Mouse (Mus musculus): Measurements from ENCODE around the gene Pkp4. TPM values are rescaled to one million over a fixed set of nuclear protein-coding genes. Genes with fewer than 3 reads are reported as not detected.
A peak's percentile ranks its signal among the peaks of the same experiment; 100 is the strongest.

Pkp4 gene
- polyA plus RNA-seq, 1 experiment from 2014 or later: 33.6 TPM

DNA sequence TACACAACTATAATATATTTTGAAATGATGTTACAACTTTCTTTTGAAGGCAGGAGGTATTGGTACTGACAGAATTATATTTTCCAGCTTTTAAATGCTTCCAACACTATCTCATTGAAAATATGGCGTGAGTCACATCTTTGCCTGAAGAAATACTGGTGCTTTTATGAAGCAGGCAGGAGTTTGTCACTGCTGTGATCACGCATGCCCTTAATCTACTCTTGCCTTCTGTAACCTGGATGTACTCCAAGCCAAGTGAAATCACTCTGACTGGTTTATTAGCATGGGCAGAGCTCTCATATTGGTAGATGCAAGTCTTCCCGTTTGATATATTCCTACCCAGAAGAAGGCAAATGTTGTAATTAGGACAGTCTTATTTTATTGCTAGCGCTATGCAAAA lies 65.7 kb downstream of the Pkp4 start:
- H3K27ac ChIP-seq (ENCODE audit: low read depth, low read length): no peak overlapping the region
- no peaks in the 10 kb centered on the region for H3K27me3 ChIP-seq (ENCODE audit: control insufficient read depth, insufficient read depth, low read length)
- H3K36me3 ChIP-seq (ENCODE audit: control insufficient read depth, insufficient read depth, low read length): no peaks in the 10 kb centered on the region
- no peak for ATAC-seq (ENCODE audit: low read depth)
- H3K4me3 ChIP-seq (ENCODE audit: low read depth, low read length): no peak overlapping the region
- H3K4me1 ChIP-seq (ENCODE audit: control insufficient read depth, insufficient read depth, low read length): no peaks in the 10 kb centered on the region
- no peak overlapping the region for H3K9ac ChIP-seq (replicated peaks; ENCODE audit: low read depth, low read length)
- H3K4me2 ChIP-seq (ENCODE audit: low read depth, low read length): no peak overlapping the region
- 87% methylated on average over 4 of the region's 4 CpGs for WGBS
- no peaks in the 10 kb centered on the region for H3K9me3 ChIP-seq (ENCODE audit: control insufficient read depth, low read length)

GRCm38 (mm10) chr2:59227011-59227410 lies 66.4 kb downstream of the Pkp4 start:
- no peak overlapping the region for H3K27ac ChIP-seq (ENCODE audit: low read depth, low read length)
- no peak overlapping the region for H3K4me2 ChIP-seq (ENCODE audit: low read depth, low read length)
- H3K4me3 ChIP-seq (ENCODE audit: low read depth, low read length): no peak overlapping the region
- no peaks in the 10 kb centered on the region for H3K27me3 ChIP-seq (ENCODE audit: control insufficient read depth, insufficient read depth, low read length)
- H3K36me3 ChIP-seq (ENCODE audit: control insufficient read depth, insufficient read depth, low read length): no peaks in the 10 kb centered on the region
- no peak for ATAC-seq (ENCODE audit: low read depth)
- no peaks in the 10 kb centered on the region for H3K4me1 ChIP-seq (ENCODE audit: control insufficient read depth, insufficient read depth, low read length)
- H3K9me3 ChIP-seq (ENCODE audit: control insufficient read depth, low read length): no peaks in the 10 kb centered on the region
- 83% methylated on average over 3 of the region's 3 CpGs for WGBS
- no peak overlapping the region for H3K9ac ChIP-seq (replicated peaks; ENCODE audit: low read depth, low read length)

DNA sequence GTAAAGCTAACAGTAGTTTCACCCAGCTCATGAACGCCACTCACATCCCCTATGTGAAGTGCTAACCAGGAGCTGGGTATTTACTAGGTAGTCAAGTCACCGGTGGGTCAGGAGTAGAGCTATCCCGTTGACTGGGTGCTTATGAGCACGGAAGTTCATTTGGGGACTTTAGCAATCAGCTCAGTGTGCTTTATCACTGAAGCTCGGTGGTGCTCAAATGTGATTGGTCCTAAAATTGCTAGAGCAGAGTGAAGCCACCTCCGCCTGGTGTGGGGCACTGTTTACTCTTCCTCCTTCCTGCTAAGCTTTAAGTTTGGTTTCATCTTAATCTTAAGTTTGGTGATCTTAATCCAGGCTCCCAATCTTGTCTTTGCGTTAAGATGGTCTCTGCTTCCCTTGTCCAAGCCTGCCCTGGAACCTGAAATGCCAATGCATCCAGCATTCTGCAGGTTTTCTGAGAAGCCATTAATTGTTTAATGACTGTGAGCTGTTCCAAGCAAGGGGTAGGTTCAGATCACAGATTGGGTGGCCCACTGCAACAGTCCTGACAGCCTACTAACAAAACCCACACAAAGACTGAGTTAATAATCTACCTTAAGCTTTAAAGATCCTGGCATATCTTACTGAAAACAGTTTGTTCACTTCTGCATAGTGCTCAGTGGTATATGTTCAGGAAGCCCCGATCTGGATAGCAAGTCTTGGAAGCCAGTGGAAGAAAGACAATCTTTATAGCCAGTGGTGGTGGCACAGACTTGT lies 67.0 kb downstream of the Pkp4 start:
- Histone ChIP-seq H3K27ac (ENCODE audit: low read depth, low read length) (no peak overlapping the region), H3K4me2 (ENCODE audit: low read depth, low read length) (no peak overlapping the region), H3K27me3 (ENCODE audit: control insufficient read depth, insufficient read depth, low read length) (no peaks in the 10 kb centered on the region), H3K9me3 (ENCODE audit: control insufficient read depth, low read length) (no peaks in the 10 kb centered on the region), H3K36me3 (ENCODE audit: control insufficient read depth, insufficient read depth, low read length) (no peaks in the 10 kb centered on the region), H3K9ac (replicated peaks; ENCODE audit: low read depth, low read length) (no peak overlapping the region), H3K4me1 (ENCODE audit: control insufficient read depth, insufficient read depth, low read length) (no peaks in the 10 kb centered on the region), H3K4me3 (ENCODE audit: low read depth, low read length) (no peak overlapping the region)
- no peak for ATAC-seq (ENCODE audit: low read depth)
- 73% methylated on average over 8 of the region's 8 CpGs for WGBS

DNA sequence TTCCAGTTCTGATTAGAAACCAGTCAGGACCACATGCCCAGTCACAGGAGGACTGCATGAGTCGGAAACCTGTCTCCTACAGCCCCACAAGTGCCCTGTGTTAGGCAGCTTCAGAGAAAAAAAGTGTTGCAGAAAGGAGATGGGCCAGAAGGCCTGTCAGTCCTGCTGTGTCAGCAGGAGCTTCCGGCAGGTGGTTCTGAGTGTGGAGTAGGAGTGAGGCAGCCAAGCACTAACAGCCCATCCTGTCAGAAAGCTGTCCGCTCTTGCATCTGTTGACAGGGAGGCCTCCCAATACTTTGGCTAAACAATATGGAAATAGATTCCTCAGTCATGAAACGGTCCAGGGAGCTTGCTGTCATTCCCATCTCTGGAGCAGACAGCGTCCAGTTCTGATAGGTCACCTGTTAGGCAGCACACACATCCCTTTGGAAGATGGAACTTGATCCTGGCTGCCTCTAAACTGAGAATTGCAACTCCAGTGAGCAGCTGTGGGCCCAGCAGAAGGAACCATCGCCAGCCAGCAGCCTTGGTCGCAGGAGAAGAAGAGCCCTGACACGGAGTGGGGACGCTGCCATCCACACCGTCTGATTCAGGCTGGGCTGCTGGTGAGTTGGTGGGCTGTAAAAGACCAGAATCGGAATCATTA lies 68.7 kb downstream of the Pkp4 start:
- H3K4me3 ChIP-seq (ENCODE audit: low read depth, low read length): no peak overlapping the region
- no peak overlapping the region for H3K9ac ChIP-seq (replicated peaks; ENCODE audit: low read depth, low read length)
- ATAC-seq (ENCODE audit: low read depth): no peak
- WGBS: 84% methylated on average over 11 of the region's 11 CpGs
- no peak overlapping the region for H3K4me2 ChIP-seq (ENCODE audit: low read depth, low read length)
- H3K36me3 ChIP-seq (ENCODE audit: control insufficient read depth, insufficient read depth, low read length): no peaks in the 10 kb centered on the region
- H3K27ac ChIP-seq (ENCODE audit: low read depth, low read length): no peak overlapping the region
- H3K9me3 ChIP-seq (ENCODE audit: control insufficient read depth, low read length): no peaks in the 10 kb centered on the region
- H3K27me3 ChIP-seq (ENCODE audit: control insufficient read depth, insufficient read depth, low read length): no peaks in the 10 kb centered on the region
- no peaks in the 10 kb centered on the region for H3K4me1 ChIP-seq (ENCODE audit: control insufficient read depth, insufficient read depth, low read length)

DNA sequence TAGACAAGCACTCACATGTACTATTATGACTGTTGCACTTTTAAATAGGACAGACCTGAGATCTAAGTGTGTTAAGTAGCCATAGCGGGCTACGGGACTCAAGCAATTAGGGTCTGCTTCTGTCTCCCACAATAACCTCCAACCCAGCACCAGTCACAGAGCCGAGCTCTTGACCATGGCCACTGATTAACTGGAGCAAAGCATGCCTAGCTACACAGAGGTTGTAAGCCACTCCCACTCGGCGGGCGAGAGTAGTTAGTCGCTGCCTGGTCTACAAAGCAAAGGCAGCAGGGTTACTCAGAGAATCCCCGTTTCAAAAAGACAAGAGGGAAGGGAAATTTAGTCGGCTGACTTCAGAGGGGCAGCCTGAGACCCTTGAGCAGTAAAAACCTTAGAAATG lies 70.0 kb downstream of the Pkp4 start:
- H3K4me3 ChIP-seq (ENCODE audit: low read depth, low read length): no peak overlapping the region
- no peaks in the 10 kb centered on the region for H3K27me3 ChIP-seq (ENCODE audit: control insufficient read depth, insufficient read depth, low read length)
- peak; percentile 49; the same call in 1 of the 2 replicates for ATAC-seq (ENCODE audit: low read depth)
- WGBS: 13% methylated on average over 9 of the region's 9 CpGs
- no peak overlapping the region for H3K9ac ChIP-seq (replicated peaks; ENCODE audit: low read depth, low read length)
- H3K4me1 ChIP-seq (ENCODE audit: control insufficient read depth, insufficient read depth, low read length): no peaks in the 10 kb centered on the region
- H3K27ac ChIP-seq (ENCODE audit: low read depth, low read length): no peak overlapping the region
- no peaks in the 10 kb centered on the region for H3K9me3 ChIP-seq (ENCODE audit: control insufficient read depth, low read length)
- H3K36me3 ChIP-seq (ENCODE audit: control insufficient read depth, insufficient read depth, low read length): no peaks in the 10 kb centered on the region
- H3K4me2 ChIP-seq (ENCODE audit: low read depth, low read length): no peak overlapping the region

DNA sequence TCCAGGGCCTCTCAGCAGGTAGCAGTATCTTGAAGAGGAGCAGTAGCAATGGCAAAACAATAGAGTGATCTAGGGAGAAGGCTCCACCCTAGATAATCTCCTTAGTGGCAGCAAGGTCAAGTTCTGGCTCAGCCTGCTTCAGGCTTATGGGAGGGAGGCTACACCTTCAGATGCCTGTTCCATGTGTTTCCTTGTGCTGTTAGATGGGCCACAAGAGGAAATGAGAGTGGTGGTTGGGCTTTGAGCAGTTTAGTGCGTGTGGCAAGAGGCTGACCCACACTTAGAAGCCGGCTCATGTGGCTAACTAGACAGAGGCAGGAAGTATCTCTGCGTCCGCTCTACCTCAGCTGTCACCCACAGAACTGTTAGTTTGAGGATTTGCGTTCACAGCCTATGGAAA lies 70.9 kb downstream of the Pkp4 start:
- 91% methylated on average over 5 of the region's 5 CpGs for WGBS
- no peaks in the 10 kb centered on the region for H3K27me3 ChIP-seq (ENCODE audit: control insufficient read depth, insufficient read depth, low read length)
- no peaks in the 10 kb centered on the region for H3K36me3 ChIP-seq (ENCODE audit: control insufficient read depth, insufficient read depth, low read length)

DNA sequence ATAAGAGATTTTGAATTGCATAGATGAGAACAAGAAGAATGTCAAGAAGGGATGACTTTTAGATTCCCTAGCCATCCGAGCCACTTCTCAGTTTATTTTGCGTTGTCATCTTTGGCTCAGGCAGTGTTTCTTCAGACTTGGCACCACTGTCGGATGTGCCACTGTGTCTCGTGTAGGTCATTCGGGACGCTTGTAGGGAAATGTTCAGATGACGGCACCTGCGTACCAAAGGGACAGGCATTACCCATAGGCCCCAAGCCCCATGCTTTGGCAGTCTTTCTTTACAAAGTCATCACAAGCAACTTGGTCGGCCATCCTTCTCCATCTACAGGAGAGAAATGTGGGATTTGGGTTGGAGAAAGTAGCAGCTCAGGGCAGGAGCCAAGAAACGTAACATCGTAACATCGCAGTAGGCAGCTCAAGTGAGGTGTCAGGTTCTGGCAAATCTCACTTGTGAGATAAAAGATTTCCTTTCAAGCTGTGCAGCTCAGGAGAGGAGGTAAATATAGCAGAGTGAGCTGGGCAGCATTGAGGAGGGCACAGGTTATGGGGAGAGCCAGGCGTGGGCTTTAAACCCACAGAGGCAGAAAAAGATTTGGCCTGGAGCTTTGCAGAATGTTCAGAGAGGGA lies 72.8 kb downstream of the Pkp4 start:
- no peak for ATAC-seq (ENCODE audit: low read depth)
- Histone ChIP-seq H3K4me2 (ENCODE audit: low read depth, low read length) (no peak overlapping the region), H3K4me3 (ENCODE audit: low read depth, low read length) (no peak overlapping the region), H3K36me3 (ENCODE audit: control insufficient read depth, insufficient read depth, low read length) (no peaks in the 10 kb centered on the region), H3K4me1 (ENCODE audit: control insufficient read depth, insufficient read depth, low read length) (no peaks in the 10 kb centered on the region), H3K27ac (ENCODE audit: low read depth, low read length) (no peak overlapping the region), H3K27me3 (ENCODE audit: control insufficient read depth, insufficient read depth, low read length) (no peaks in the 10 kb centered on the region), H3K9ac (replicated peaks; ENCODE audit: low read depth, low read length) (no peak overlapping the region), H3K9me3 (ENCODE audit: control insufficient read depth, low read length) (no peaks in the 10 kb centered on the region)
- 94% methylated on average over 13 of the region's 13 CpGs for WGBS

More for the DNA sequence above, 70.9 kb downstream of the Pkp4 start:
- Histone ChIP-seq H3K27ac (ENCODE audit: low read depth, low read length) (no peak overlapping the region), H3K9ac (replicated peaks; ENCODE audit: low read depth, low read length) (no peak overlapping the region), H3K4me2 (ENCODE audit: low read depth, low read length) (no peak overlapping the region), H3K4me3 (ENCODE audit: low read depth, low read length) (no peak overlapping the region), H3K4me1 (ENCODE audit: control insufficient read depth, insufficient read depth, low read length) (no peaks in the 10 kb centered on the region), H3K9me3 (ENCODE audit: control insufficient read depth, low read length) (no peaks in the 10 kb centered on the region)
- ATAC-seq (ENCODE audit: low read depth): no peak

DNA sequence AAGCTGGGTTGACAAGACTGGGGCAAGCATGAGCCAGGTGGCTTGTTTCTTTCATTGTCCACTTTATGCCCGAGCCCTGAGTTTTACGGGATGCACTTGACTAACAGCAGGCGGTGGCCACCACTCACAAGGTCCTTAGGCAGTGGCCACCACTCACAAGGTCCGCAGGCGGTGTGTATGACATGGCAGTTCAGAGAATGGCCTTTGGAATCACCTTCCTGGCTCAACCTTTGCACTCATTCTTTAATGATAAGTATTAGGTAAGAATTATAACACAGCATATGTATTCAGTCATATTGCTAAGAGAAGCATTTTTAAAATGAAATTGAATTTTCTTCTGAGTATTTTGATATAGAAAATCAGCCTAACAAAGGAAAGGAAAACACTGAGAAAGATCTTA lies 73.3 kb downstream of the Pkp4 start:
- H3K4me1 ChIP-seq (ENCODE audit: control insufficient read depth, insufficient read depth, low read length): no peaks in the 10 kb centered on the region
- no peaks in the 10 kb centered on the region for H3K36me3 ChIP-seq (ENCODE audit: control insufficient read depth, insufficient read depth, low read length)
- no peak overlapping the region for H3K9ac ChIP-seq (replicated peaks; ENCODE audit: low read depth, low read length)
- no peak overlapping the region for H3K4me2 ChIP-seq (ENCODE audit: low read depth, low read length)
- no peaks in the 10 kb centered on the region for H3K27me3 ChIP-seq (ENCODE audit: control insufficient read depth, insufficient read depth, low read length)
- no peak for ATAC-seq (ENCODE audit: low read depth)
- no peaks in the 10 kb centered on the region for H3K9me3 ChIP-seq (ENCODE audit: control insufficient read depth, low read length)
- no peak overlapping the region for H3K27ac ChIP-seq (ENCODE audit: low read depth, low read length)
- WGBS: 83% methylated on average over 5 of the region's 5 CpGs
- no peak overlapping the region for H3K4me3 ChIP-seq (ENCODE audit: low read depth, low read length)

GRCm38 (mm10) chr2:59234537-59234936 lies 73.9 kb downstream of the Pkp4 start:
- no peak overlapping the region for H3K4me2 ChIP-seq (ENCODE audit: low read depth, low read length)
- no peak overlapping the region for H3K4me3 ChIP-seq (ENCODE audit: low read depth, low read length)
- H3K9me3 ChIP-seq (ENCODE audit: control insufficient read depth, low read length): no peaks in the 10 kb centered on the region
- H3K27me3 ChIP-seq (ENCODE audit: control insufficient read depth, insufficient read depth, low read length): no peaks in the 10 kb centered on the region
- H3K9ac ChIP-seq (replicated peaks; ENCODE audit: low read depth, low read length): no peak overlapping the region
- H3K4me1 ChIP-seq (ENCODE audit: control insufficient read depth, insufficient read depth, low read length): no peaks in the 10 kb centered on the region
- H3K36me3 ChIP-seq (ENCODE audit: control insufficient read depth, insufficient read depth, low read length): no peaks in the 10 kb centered on the region
- 98% methylated on average over 5 of the region's 5 CpGs for WGBS
- no peak overlapping the region for H3K27ac ChIP-seq (ENCODE audit: low read depth, low read length)
- no peak for ATAC-seq (ENCODE audit: low read depth)

Data from neural tube, embryonic 14.5 days (tissue).